Mouse (Mus musculus): ENCODE results near the gene Fbxo11.
"Not testable (repeated sequence)": the region's sequence is repeated elsewhere in the genome, so short reads cannot be mapped to it uniquely, and the experiment has no call there.

The Fbxo11 gene

DNA sequence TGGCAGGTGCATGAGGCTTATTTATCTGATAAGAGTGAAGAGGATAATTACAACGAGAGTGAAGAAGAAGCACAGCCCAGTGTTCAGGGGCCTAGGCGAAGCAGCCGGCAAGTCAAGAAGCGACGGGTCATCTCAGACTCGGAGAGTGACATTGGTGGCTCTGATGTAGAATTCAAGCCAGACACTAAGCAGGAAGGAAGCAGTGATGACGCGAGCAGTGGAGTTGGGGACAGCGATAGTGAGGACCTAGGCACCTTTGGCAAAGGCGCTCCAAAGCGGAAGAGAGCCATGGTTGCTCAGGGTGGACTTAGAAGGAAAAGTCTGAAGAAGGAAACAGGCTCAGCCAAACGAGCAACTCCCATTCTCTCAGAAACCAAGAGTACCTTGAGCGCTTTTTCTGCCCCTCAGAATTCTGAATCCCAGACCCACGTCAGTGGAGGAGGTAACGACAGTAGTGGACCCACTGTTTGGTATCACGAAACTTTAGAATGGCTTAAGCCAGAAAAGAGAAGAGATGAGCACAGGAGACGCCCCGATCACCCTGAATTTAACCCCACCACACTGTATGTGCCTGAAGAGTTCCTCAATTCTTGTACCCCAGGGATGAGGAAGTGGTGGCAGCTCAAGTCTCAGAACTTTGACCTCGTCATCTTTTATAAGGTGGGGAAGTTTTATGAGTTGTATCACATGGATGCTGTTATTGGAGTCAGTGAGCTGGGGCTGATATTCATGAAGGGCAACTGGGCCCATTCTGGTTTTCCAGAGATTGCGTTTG, 80.5 kb downstream of the Fbxo11 start:
- CTCF ChIA-PET, result no interaction called here
- POLR2A ChIA-PET, result interaction anchor here in 3 of 4 experiments (0.6 to 12.0 kb wide), 5 partner anchors 7 to 21 kb away, joined by 3 to 131 read pairs (median 59); partner anchors contain the start of gene Msh6 (in 2 of the 3)

DNA sequence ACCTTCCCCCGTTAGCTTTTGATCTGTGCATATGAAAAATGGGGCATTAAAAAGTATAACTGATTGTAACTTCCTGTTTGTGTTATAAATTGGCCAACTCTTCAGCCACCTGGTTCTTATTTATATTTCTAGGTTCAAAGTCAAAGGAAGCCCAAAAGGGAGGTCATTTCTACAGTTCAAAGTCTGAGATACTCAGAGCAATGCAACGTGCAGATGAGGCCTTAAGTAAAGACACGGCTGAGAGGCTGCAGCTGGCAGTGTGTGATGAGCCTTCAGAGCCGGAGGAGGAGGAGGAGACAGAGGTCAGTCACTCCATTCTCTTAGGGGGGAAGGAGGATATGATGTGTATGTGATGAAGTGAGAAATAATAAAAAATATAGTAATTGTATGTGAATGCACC, 81.8 kb downstream of the Fbxo11 start:
- ChIA-PET CTCF (interaction anchor here in 1 of 4 experiments (0.6 kb wide), 1 partner anchor 510 kb away, joined by 4 read pairs; no protein-coding TSS in a partner anchor), POLR2A (interaction anchor here (0.7 to 12.0 kb wide), 13 partner anchors 9 to 613 kb away, joined by 3 to 131 read pairs (median 4); partner anchors contain the start of gene Msh6 (in 2 of the 4))

DNA sequence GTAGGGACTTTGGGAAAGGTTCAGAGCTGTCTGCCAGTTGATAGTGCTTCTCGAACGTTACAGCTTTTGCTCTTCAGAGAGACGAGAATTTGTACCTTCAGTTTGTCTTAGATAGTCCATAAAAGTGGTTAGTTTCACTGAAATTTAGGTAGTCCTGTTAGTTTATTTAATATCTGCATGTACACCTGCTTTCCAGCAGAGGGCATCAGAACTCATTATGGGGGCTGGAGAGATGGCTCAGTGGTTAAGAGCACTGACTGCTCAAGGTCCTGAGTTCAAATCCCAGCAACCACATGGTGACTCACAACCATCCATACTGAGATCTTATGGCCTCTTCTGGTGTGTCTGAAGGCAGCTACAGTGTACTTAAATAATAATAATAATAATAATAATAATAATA, 83.0 kb downstream of the Fbxo11 start:
- POLR2A ChIA-PET, result interaction anchor here (0.6 to 12.0 kb wide), 10 partner anchors 8 to 459 kb away, joined by 3 to 131 read pairs (median 4); partner anchors contain the start of gene Msh6 (in 2 of the 4)
- CTCF ChIA-PET, result interaction anchor here in 1 of 4 experiments (0.7 to 1.4 kb wide), 2 partner anchors 141 to 269 kb away, joined by 3 to 4 read pairs; no protein-coding TSS in a partner anchor

- POLR2A ChIA-PET, result interaction anchor here in 2 of 4 experiments (0.7 to 7.5 kb wide), 8 partner anchors 8 to 306 kb away, joined by 3 to 82 read pairs (median 4); no protein-coding TSS in a partner anchor
- CTCF ChIA-PET, result not testable (repeated sequence)
Measured at GRCm38 (mm10) chr17:87979696-87980095, 85.4 kb downstream of the Fbxo11 start.

GRCm38 (mm10) chr17:87976927-87977326, 88.2 kb downstream of the Fbxo11 start:
- POLR2A ChIA-PET, result interaction anchor here in 2 of 4 experiments (0.6 to 7.5 kb wide), 5 partner anchors 11 to 304 kb away, joined by 3 to 169 read pairs (median 27); partner anchors contain the start of gene Msh2 (in 1 of the 2)
- CTCF ChIA-PET, result not testable (repeated sequence)

GRCm38 (mm10) chr17:87976154-87976806, 88.8 kb downstream of the Fbxo11 start:
- CTCF ChIA-PET, result interaction anchor here in 1 of 4 experiments (1.8 kb wide), 1 partner anchor 98 kb away, joined by 4 read pairs; no protein-coding TSS in a partner anchor
- POLR2A ChIA-PET, result interaction anchor here (0.6 to 6.2 kb wide), 45 partner anchors 7 to 571 kb away, joined by 3 to 169 read pairs (median 6); partner anchors contain the start of genes Fbxo11 (in 1 of the 4), Kcnk12 (in 1 of the 4) and Msh2 (in 1 of the 4)

DNA sequence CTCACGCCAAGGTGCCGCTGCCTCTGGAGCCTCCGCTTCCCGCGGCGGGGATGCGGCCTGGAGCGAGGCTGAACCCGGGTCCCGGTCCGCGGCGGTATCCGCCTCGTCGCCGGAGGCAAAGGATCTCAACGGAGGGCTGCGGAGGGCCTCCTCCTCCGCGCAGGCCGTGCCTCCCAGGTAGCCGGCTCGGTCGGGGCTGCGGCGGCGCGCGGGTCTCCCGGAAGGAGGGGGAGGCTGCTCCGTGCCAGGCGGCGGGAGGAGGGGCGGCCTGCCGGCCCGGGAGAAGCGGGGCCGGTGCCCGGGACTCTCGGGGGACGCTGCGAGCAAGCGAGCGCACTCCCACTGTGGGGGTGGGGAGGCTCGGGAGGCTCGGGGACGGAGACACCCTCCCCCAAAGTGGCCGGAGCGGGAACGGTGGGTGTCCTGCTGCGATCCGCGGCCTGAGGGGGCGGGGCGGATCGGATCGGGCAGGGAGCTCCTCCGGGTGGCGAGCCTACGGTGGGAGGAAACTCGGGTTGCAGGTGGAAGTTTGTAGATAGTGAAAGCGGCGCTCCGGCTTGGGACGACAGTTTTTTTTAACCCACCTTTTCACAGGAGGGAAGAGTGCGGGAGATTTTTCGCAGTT, 89.8 kb downstream of the Fbxo11 start:
- ChIA-PET POLR2A (interaction anchor here (0.6 to 6.2 kb wide), 139 partner anchors 8 to 693 kb away, joined by 3 to 169 read pairs (median 6); partner anchors contain the start of genes Calm2 (in 3 of the 4), Msh2 (in 3 of the 4), Fbxo11 (in 2 of the 4) and Foxn2 (in 2 of the 4)), CTCF (interaction anchor here in 2 of 4 experiments (0.8 to 1.8 kb wide), 2 partner anchors 97 to 98 kb away, joined by 3 to 4 read pairs; no protein-coding TSS in a partner anchor)

DNA sequence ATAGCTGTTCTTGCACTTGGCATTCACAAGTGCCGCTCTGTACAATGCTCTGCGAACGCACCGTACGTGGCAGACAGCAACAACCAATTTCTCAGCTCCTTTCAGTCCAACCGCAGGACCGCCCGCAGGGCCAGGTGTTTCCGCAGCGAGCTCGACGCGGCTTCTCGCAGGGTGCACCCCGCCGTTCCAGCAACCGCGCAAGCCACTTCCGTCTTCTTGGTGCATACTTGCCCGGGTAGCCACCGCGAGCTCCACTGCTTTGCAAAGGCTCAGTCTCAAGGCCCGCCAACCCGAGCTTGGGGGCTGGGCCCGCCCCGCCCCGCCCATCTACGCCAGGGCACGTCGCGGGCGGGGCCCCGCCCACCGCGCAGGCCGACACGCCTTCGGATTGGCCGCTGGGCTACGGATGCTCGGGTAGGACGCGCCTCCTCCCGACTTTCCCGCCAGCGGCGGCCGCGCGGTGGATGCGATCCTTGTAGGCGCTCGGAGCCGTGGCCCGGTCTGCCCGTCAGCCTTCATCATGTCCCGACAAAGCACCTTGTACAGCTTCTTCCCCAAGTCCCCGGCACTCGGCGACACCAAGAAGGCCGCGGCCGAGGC, 90.4 kb downstream of the Fbxo11 start, which contains the start of gene Msh6:
Gene Msh6, plus strand, starts transcription at position 434 of the 600 bp plus-strand sequence.
- ChIA-PET POLR2A (interaction anchor here (0.5 to 6.2 kb wide), 214 partner anchors 8 to 950 kb away, joined by 3 to 169 read pairs (median 5); partner anchors contain the start of genes Calm2 (in 3 of the 4), Kcnk12 (in 3 of the 4), Msh2 (in 3 of the 4) and Fbxo11 (in 2 of the 4)), CTCF (interaction anchor here in 3 of 4 experiments (0.7 to 2.2 kb wide), 7 partner anchors 13 to 373 kb away, joined by 3 to 11 read pairs (median 6); no protein-coding TSS in a partner anchor)

DNA sequence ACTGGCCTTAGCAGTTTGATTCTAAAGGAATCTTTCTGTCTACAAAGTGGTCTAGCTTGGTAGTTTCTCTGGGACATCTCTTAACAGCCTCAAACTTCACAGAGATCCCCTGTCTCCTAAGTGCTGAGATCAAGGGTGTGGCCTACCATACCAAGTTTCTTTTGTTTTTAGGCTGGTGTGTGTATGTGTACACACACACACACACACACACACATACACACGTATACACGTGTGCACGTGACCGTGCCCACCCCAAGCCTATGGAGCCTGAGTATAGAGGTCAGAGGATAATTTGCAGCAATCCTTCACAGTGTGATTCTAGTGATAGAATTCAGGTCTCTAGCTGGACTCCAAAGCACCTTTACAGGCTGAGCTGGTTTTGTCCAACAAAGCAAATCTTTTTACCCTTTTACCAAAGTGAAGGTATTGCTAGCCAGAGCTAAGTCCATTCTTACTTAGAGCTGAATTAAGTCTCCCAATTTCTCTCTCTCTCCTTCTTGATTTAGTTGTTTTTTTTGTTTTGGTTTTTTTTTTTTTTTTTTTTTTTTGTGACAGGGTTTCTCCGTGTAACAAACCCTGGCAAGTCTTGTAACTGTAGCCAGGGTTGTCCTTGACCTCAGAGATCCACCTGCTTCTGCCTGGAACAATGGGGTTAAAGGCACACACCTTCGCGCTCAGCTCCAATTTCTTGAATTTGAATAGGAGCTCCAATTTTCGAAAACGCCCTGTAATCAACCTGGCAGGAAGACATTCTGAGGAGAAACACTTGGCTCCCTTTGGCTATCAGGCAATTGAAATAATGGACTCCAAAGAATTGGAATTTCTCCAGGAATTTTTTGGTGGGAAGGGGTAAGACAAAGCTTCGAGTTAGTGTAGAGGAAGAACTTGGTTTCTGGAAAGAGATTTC, 91.6 kb downstream of the Fbxo11 start:
- CTCF ChIA-PET, result interaction anchor here (0.6 to 2.2 kb wide), 16 partner anchors 15 to 670 kb away, joined by 3 to 16 read pairs (median 6); partner anchors contain the start of gene Ppp1r21 (in 1 of the 4)
- POLR2A ChIA-PET, result interaction anchor here (0.5 to 6.2 kb wide), 271 partner anchors 8 to 1840 kb away, joined by 3 to 169 read pairs (median 5); partner anchors contain the start of genes Calm2 (in 3 of the 4), Kcnk12 (in 3 of the 4), Msh2 (in 3 of the 4) and Fbxo11 (in 2 of the 4)

DNA sequence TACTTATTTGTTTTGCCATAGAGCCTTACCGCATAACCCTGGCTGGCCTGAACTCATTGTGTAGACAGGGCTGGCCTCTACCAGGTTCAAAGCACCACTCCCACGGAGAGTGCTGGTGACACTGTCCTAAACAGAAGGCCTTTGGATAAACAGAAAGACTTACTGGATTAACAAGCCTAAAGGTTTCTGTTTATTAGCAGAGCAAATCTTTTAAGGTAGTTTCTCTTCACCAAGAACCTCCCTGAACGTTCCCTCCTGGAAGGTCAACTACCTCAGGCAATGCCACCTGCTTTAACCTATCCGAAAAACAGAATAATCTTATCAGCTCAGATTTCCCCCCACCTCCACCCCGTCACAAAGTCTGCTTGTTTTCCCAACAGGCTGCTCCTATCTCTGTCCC, 92.2 kb downstream of the Fbxo11 start:
- ChIA-PET CTCF (interaction anchor here in 2 of 4 experiments (0.7 to 2.2 kb wide), 7 partner anchors 14 to 538 kb away, joined by 3 to 16 read pairs (median 6); no protein-coding TSS in a partner anchor), POLR2A (interaction anchor here (0.5 to 6.2 kb wide), 102 partner anchors 9 to 1839 kb away, joined by 3 to 169 read pairs (median 6); partner anchors contain the start of genes Fbxo11 (in 2 of the 4), Msh2 (in 2 of the 4), Calm2 (in 1 of the 4) and Mcfd2 (in 1 of the 4))

DNA sequence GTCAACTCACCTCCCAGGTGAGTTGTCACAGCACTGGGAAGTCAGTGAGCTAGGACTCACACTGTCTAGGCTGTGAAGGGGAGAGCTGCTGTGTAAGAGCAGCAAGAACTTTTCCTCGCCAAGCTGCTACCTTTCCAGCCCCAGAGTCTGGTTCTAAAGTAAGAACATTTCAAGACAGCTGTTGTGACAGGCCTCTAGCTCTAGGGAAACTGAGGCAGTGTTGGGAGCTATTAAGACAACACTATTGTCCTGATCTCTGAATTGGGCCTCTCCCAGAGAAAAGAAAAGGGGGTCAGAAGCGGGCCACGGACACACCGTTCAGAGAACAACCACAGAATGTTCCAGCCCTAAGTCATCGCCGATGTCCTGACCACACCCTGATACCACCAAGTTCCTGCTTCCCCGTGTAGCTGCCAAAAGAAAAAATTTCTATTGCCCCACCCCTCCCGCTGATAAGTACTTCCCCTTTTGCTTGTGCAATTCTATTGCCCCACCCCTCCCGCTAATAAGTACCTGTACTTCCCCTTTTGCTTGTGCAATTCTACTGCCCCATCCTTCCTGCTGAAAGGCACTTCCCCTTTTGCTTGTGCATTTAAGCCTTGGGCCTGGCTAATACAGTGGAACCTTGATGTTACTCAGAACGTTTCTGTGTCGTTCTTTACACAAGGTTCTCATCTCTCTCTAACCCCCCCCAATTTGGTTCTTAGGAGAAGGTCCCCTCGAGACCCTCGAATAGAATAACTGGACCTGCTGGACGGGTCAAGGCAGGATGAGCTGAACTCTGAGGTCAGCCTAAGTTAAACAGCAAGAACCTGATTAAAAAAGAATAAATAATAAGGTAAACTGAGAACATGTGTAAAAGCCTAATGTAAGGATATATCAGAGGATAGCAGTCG, 93.1 kb downstream of the Fbxo11 start:
- CTCF ChIA-PET, result interaction anchor here in 2 of 4 experiments (0.7 to 0.8 kb wide), 2 partner anchors 14 to 94 kb away, joined by 3 to 4 read pairs; no protein-coding TSS in a partner anchor
- POLR2A ChIA-PET, result interaction anchor here (0.6 to 6.2 kb wide), 24 partner anchors 8 to 538 kb away, joined by 3 to 169 read pairs (median 4); partner anchors contain the start of gene Calm2 (in 1 of the 4)

GRCm38 (mm10) chr17:87968483-87968926, 96.6 kb downstream of the Fbxo11 start:
- POLR2A ChIA-PET, result interaction anchor here in 2 of 4 experiments (0.7 to 1.3 kb wide), 3 partner anchors 43 to 367 kb away, joined by 4 read pairs; no protein-coding TSS in a partner anchor

DNA sequence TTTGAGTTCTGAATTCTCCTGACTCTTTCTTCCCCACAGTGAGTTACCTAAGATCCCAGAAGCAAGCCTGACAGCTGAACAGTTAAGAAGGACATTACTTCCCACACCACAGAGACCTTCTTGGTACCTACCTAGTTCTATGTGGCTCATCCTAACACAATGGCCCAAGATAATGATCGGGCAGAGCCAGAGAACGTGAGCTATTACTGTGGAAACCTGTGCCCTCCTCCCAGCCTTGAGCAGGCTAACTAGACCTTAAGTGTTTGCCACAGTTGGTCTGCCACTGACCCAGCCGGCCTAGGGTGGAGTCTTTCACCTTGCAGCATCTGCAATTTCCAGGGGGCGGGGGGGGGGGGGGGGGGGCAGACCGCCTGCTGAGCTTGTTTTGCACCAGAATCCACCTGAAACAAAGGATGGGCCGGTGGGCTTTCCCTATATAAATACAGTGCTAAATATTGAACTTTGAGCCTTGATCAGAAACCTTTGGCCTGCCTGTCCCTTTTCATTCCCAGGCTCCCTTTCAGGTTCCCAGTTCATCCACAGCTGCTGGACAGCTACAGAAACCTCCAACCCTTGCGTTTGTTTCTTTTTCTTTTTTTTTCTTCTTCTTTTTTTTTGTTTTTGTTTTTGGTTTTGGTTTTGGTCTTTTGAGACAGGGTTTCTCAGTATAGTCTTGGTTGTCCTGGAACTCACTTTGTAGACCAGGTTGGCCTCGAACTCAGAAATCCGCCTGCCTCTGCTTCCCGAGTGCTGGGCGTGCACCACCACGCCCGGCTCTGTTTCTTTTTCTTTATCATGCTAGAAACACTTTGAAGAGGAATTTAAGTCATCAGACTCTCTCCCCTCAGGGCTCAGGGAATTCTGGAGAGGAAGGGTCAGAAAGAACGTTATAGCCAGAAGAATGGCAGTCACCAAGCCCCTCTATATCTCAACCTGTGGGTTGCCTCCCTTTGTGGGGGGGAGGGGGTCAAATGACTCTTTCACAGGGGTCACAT, 101.7 kb downstream of the Fbxo11 start:
- POLR2A ChIA-PET, result interaction anchor here (0.6 to 2.4 kb wide), 11 partner anchors 8 to 548 kb away, joined by 3 to 28 read pairs (median 4); partner anchors contain the start of gene Msh6 (in 3 of the 4)
- CTCF ChIA-PET, result interaction anchor here in 1 of 4 experiments (0.7 kb wide), 1 partner anchor 82 kb away, joined by 4 read pairs; no protein-coding TSS in a partner anchor

More at GRCm38 (mm10) chr17:87968483-87968926, 96.6 kb downstream of the Fbxo11 start:
- CTCF ChIA-PET, result interaction anchor here in 3 of 4 experiments (0.6 to 1.9 kb wide), 14 partner anchors 10 to 714 kb away, joined by 3 to 7 read pairs (median 4); no protein-coding TSS in a partner anchor

Measured in embryonic stem cell, embryonic (primary cell).